Mouse (Mus musculus): Measurements from ENCODE around the gene Calca.

GRCm38 (mm10) chr7:114634386-114634785 lies 1.8 kb downstream of the Calca start:
- TF ChIP-seq CTCF (IDR thresholded peaks at IDR 0.05) = no peak
- TF ChIP-seq EP300 (IDR thresholded peaks at IDR 0.05; ENCODE audit: insufficient read depth, low read depth, low read length) = no peak
- TF ChIP-seq POLR2A (IDR thresholded peaks at IDR 0.05; ENCODE audit: insufficient read depth, low read depth, low read length) = no peak

All from heart, adult 2 months (tissue).